Mouse (Mus musculus): ENCODE data around the gene Atp6v1e2. TPM values are rescaled to one million over a fixed set of nuclear protein-coding genes. Genes with fewer than 3 reads are reported as not detected.

Gene Atp6v1e2
- total and polyA plus RNA-seq, 3 experiments = not detected

- Histone ChIP-seq H3K36me3 (replicated peaks in 1 of 2; ENCODE audit: control insufficient read depth in 1 of 2, insufficient read depth in 1 of 2, low read length in 1 of 2) (no peaks in the 10 kb centered on the region), H3K9me3 (replicated peaks; ENCODE audit: low read length) (peaks cover 4% of the 10 kb centered on the region), H3K4me1 (ENCODE audit: control insufficient read depth in 1 of 2, insufficient read depth in 2 of 2) (0 out of 4 replicates have a peak, but pooled peaks cover 0 to 3% of the 10 kb centered on the region in 2 experiments), H3K4me2 (ENCODE audit: insufficient read depth, low read depth, poor library complexity, severe bottlenecking) (no peak within 1 kb of the TSS), H3K27me3 (replicated peaks) (no peaks in the 10 kb centered on the region), H3K27ac (ENCODE audit: insufficient read depth, low read depth) (no peak within 1 kb of the TSS), H3K4me3 (replicated peaks in 1 of 3; ENCODE audit: low read depth in 2 of 3, low read length in 2 of 3, poor library complexity in 1 of 3) (no peak within 1 kb of the TSS), H3K79me2 (replicated peaks; ENCODE audit: control insufficient read depth, extremely low read depth, insufficient read depth, poor library complexity, severe bottlenecking) (no peaks in the 10 kb centered on the region), H3K9ac (ENCODE audit: insufficient read depth, low read depth) (no peak within 1 kb of the TSS)
- in situ Hi-C loops (cut with MboI; ENCODE audit: low pct_ligation_motif_present, low pct_unique_long_range_greater_than_20kb, low sequenced_read_pairs) = loop anchor here (5.0 to 25.0 kb wide), 3 partner anchors 125 to 645 kb away; no protein-coding TSS in a partner anchor
- peak; percentile 23 for TF ChIP-seq RAD21 (IDR thresholded peaks at IDR 0.05; ENCODE audit: low read depth, low read length)
- TF ChIP-seq CTCF (conservative IDR thresholded peaks at IDR 0.05 in 1 of 2, IDR thresholded peaks at IDR 0.05 in 1 of 2; ENCODE audit: low read depth in 2 of 2, low read length in 2 of 2) = peak in 1 of 2 experiments; percentile 45; a peak in 2 of 4 replicates
- TF ChIP-seq UBTF (IDR thresholded peaks at IDR 0.05; ENCODE audit: low read depth, low read length) = no peak
- no peak for TF ChIP-seq MAX (IDR thresholded peaks at IDR 0.05; ENCODE audit: low read length)
- dilution Hi-C loops (cut with MboI; ENCODE audit: extremely low pct_ligation_motif_present, extremely low pct_unique_long_range_greater_than_20kb, low sequenced_read_pairs) = no loop called here
- no peak for DNase-seq (ENCODE audit: extremely low read depth)
Observed at GRCm38 (mm10) chr17:86917048-86917447, 30.6 kb downstream of the Atp6v1e2 start, which contains the start of gene Tmem247. Tmem247 (plus strand) TSS chr17:86917348.

- in situ Hi-C loops (cut with MboI; ENCODE audit: low pct_ligation_motif_present, low pct_unique_long_range_greater_than_20kb, low sequenced_read_pairs) (loop anchor here (5.0 to 25.0 kb wide), 3 partner anchors 127 to 647 kb away; no protein-coding TSS in a partner anchor), dilution Hi-C loops (cut with MboI; ENCODE audit: extremely low pct_ligation_motif_present, extremely low pct_unique_long_range_greater_than_20kb, low sequenced_read_pairs) (no loop called here)
- Histone ChIP-seq H3K27me3 (replicated peaks) (no peaks in the 10 kb centered on the region), H3K79me2 (replicated peaks; ENCODE audit: control insufficient read depth, extremely low read depth, insufficient read depth, poor library complexity, severe bottlenecking) (no peaks in the 10 kb centered on the region), H3K4me3 (replicated peaks in 1 of 3; ENCODE audit: low read depth in 2 of 3, low read length in 2 of 3, poor library complexity in 1 of 3) (no peak overlapping the region), H3K4me2 (ENCODE audit: insufficient read depth, low read depth, poor library complexity, severe bottlenecking) (no peak overlapping the region), H3K9me3 (replicated peaks; ENCODE audit: low read length) (peaks cover 4% of the 10 kb centered on the region), H3K36me3 (replicated peaks in 1 of 2; ENCODE audit: control insufficient read depth in 1 of 2, insufficient read depth in 1 of 2, low read length in 1 of 2) (no peaks in the 10 kb centered on the region), H3K27ac (ENCODE audit: insufficient read depth, low read depth) (no peak overlapping the region), H3K9ac (ENCODE audit: insufficient read depth, low read depth) (no peak overlapping the region), H3K4me1 (ENCODE audit: control insufficient read depth in 1 of 2, insufficient read depth in 2 of 2) (0 out of 4 replicates have a peak, but pooled peaks cover 0 to 3% of the 10 kb centered on the region in 2 experiments)
- DNase-seq (ENCODE audit: extremely low read depth) = peak; percentile 21
- TF ChIP-seq SIN3A (IDR thresholded peaks at IDR 0.05; ENCODE audit: low read length) (no peak), RAD21 (IDR thresholded peaks at IDR 0.05; ENCODE audit: low read depth, low read length) (peak; percentile 48), CTCF (conservative IDR thresholded peaks at IDR 0.05 in 1 of 2, IDR thresholded peaks at IDR 0.05 in 1 of 2; ENCODE audit: low read depth in 2 of 2, low read length in 2 of 2) (peak in 1 of 2 experiments; percentile 55; a peak in 2 of 4 replicates), SMC3 (IDR thresholded peaks at IDR 0.05; ENCODE audit: low read depth, low read length) (peak; percentile 48)
Observed at GRCm38 (mm10) chr17:86915540-86915939, 32.2 kb downstream of the Atp6v1e2 start.

DNA sequence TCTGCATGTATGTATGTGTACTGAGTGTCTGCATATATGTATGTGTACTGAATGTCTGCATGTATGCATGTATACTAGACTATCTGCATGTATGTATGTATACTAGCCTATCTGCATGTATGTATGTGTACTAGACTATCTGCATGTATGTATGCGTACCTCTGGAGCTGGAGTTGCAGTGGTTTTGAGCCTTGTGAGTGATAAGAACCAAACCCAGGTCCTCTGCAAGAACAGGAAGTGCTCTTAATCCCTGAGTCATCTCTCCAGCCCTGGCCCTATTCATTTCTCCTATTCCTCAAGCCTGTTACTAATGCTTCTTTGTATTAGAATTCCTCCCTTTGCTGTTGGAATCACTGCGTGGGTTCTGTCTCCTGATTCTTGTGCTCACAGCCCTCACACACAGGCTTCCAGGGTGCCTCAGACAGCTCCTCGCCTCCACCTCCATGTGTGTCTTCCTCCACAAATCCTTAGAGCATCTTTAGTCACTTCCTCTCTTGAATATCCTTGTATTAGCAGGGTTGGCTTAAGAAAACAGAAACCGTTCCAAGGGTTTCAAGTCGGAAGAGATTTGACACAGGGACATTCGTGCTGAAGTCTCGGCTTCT lies 34.6 kb downstream of the Atp6v1e2 start:
- no peaks in the 10 kb centered on the region for H3K36me3 ChIP-seq (replicated peaks in 1 of 2; ENCODE audit: control insufficient read depth in 1 of 2, insufficient read depth in 1 of 2, low read length in 1 of 2)
- TF ChIP-seq SMC3 (IDR thresholded peaks at IDR 0.05; ENCODE audit: low read depth, low read length) (no peak), PAX5 (IDR thresholded peaks at IDR 0.05; ENCODE audit: low read length) (no peak), CTCF (conservative IDR thresholded peaks at IDR 0.05 in 1 of 2, IDR thresholded peaks at IDR 0.05 in 1 of 2; ENCODE audit: low read depth in 2 of 2, low read length in 2 of 2) (no peak), USF2 (conservative IDR thresholded peaks at IDR 0.05; ENCODE audit: low read depth, low read length) (no peak), ELF1 (IDR thresholded peaks at IDR 0.05; ENCODE audit: low read depth, low read length) (no peak), RCOR1 (conservative IDR thresholded peaks at IDR 0.05; ENCODE audit: low read depth, low read length) (no peak), CHD1 (IDR thresholded peaks at IDR 0.05; ENCODE audit: low read depth, low read length) (no peak), ZC3H11A (IDR thresholded peaks at IDR 0.05; ENCODE audit: low read depth, low read length) (no peak), ETS1 (conservative IDR thresholded peaks at IDR 0.05; ENCODE audit: low read depth, low read length) (no peak), NELFE (IDR thresholded peaks at IDR 0.05; ENCODE audit: low read depth, low read length) (no peak), MAZ (IDR thresholded peaks at IDR 0.05; ENCODE audit: low read depth, low read length) (no peak), TCF12 (IDR thresholded peaks at IDR 0.05; ENCODE audit: low read depth, low read length) (no peak), ZMIZ1 (IDR thresholded peaks at IDR 0.05; ENCODE audit: low read depth, low read length) (no peak), SIN3A (IDR thresholded peaks at IDR 0.05; ENCODE audit: low read length) (no peak), NRF1 (IDR thresholded peaks at IDR 0.05; ENCODE audit: low read depth, low read length) (no peak), ZKSCAN1 (IDR thresholded peaks at IDR 0.05; ENCODE audit: borderline replicate concordance, low read depth, low read length) (no peak), POLR2AphosphoS2 (IDR thresholded peaks at IDR 0.05; ENCODE audit: low read depth, low read length) (no peak), EP300 (IDR thresholded peaks at IDR 0.05; ENCODE audit: low read length) (no peak), RAD21 (IDR thresholded peaks at IDR 0.05; ENCODE audit: low read depth, low read length) (no peak), KAT2A (IDR thresholded peaks at IDR 0.05; ENCODE audit: insufficient replicate concordance, low read length) (no peak)
- H3K4me3 ChIP-seq (replicated peaks in 1 of 3; ENCODE audit: low read depth in 2 of 3, low read length in 2 of 3, poor library complexity in 1 of 3) = no peak overlapping the region
- no peaks in the 10 kb centered on the region for H3K27me3 ChIP-seq (replicated peaks)
- no peak for DNase-seq (ENCODE audit: extremely low read depth)
- H3K27ac ChIP-seq (ENCODE audit: insufficient read depth, low read depth) = no peak overlapping the region
- no peaks in the 10 kb centered on the region for H3K79me2 ChIP-seq (replicated peaks; ENCODE audit: control insufficient read depth, extremely low read depth, insufficient read depth, poor library complexity, severe bottlenecking)
- peaks cover 0 to 6% of the 10 kb centered on the region in 2 experiments; a peak in 2 of 4 replicates for H3K4me1 ChIP-seq (ENCODE audit: control insufficient read depth in 1 of 2, insufficient read depth in 2 of 2)
- H3K9ac ChIP-seq (ENCODE audit: insufficient read depth, low read depth) = no peak overlapping the region
- peaks cover 4% of the 10 kb centered on the region for H3K9me3 ChIP-seq (replicated peaks; ENCODE audit: low read length)
- dilution Hi-C loops (cut with MboI; ENCODE audit: extremely low pct_ligation_motif_present, extremely low pct_unique_long_range_greater_than_20kb, low sequenced_read_pairs) (no loop called here), in situ Hi-C loops (cut with MboI; ENCODE audit: low pct_ligation_motif_present, low pct_unique_long_range_greater_than_20kb, low sequenced_read_pairs) (loop anchor here (25.0 kb wide), 1 partner anchor 649 kb away; no protein-coding TSS in a partner anchor)
- no peak overlapping the region for H3K4me2 ChIP-seq (ENCODE audit: insufficient read depth, low read depth, poor library complexity, severe bottlenecking)
